ENCODE assay signal across 25 mouse cellular contexts in the genomic region with DNA sequence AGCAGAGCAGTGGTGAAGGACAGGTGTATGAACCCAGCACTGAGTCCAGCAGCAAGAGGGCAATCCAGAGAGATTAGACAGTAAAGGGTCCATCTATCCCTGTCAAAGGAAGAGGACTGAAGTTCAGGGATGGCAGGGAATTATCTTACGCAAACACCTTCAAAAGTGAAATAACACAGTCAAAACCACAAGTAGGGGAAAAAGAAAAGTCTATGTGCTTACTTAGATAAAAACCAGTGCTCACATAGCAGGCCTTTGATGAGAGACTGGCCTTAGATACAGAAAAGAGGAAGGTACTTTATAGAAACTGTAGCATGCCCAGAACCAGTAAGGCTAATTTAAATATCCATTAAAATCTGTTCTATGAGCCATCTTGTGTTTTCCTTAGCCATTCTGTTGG. TPM values are rescaled to one million over a fixed set of nuclear protein-coding genes. Genes with fewer than 3 reads are reported as not detected.
A peak's percentile ranks its signal among the peaks of the same experiment; 100 is the strongest.
DNase-seq lines count a peak whose midpoint lies in the region; ATAC-seq and TF ChIP-seq lines count a peak whose summit lies in the region.
"Had no signal": no experiment of that assay in that cellular context is flagged by ENCODE, and none has a peak within 500 bp of the region (broad histone marks: within the 10 kb centered on the region; RNA-seq: fewer than 3 reads in every experiment).

No protein-coding gene starts in this region.

- no peak for TF ChIP-seq CTCF in liver, embryonic 14.5 days (IDR thresholded peaks at IDR 0.05; ENCODE audit: low read depth)
- TF ChIP-seq CTCF in hindbrain, postnatal 0 days (IDR thresholded peaks at IDR 0.05; ENCODE audit: low read depth) = no peak

- no peak for DNase-seq in liver, embryonic 11.5 days (ENCODE audit: low spot score)
- DNase-seq in liver = no peak
- no peak for DNase-seq in liver, embryonic 14.5 days (ENCODE audit: low read depth in 3 of 3, low spot score in 3 of 3)
- no peak for DNase-seq in right cerebral cortex, postnatal 36 days (ENCODE audit: low spot score in 2 of 2)
- no peak for DNase-seq in hindbrain, postnatal 0 days (ENCODE audit: low spot score)
- no peak for DNase-seq in frontal cortex, postnatal 36 days (ENCODE audit: low spot score in 2 of 2)
- DNase-seq: adrenal gland, adult 8-10 months; cerebellum, adult 8-10 months; cerebellum, postnatal 25 days; heart, postnatal 4 days; kidney, adult 18-20 months; kidney, postnatal 36 days; lung, adult 2 months; lung, postnatal 10 days; thymus, postnatal 4 days had no signal

- WGBS in liver, embryonic 11.5 days = 68% methylated on average over 1 of the region's 1 CpGs
- 41% methylated on average over 1 of the region's 1 CpGs for WGBS in liver, embryonic 14.5 days (ENCODE audit: insufficient replicate concordance)
- WGBS in hindbrain, postnatal 0 days = 94% methylated on average over 1 of the region's 1 CpGs

- no peak; the same call in 1 of the 2 replicates for TF ChIP-seq EP300 in liver, embryonic 14.5 days (IDR thresholded peaks at IDR 0.05; ENCODE audit: low read depth)

- H3K4me3 ChIP-seq in liver, embryonic 11.5 days (ENCODE audit: low read depth, low read length) = no peak overlapping the region
- H3K4me3 ChIP-seq in liver, embryonic 14.5 days (ENCODE audit: insufficient read depth in 1 of 2, low read depth in 2 of 2, low read length in 2 of 2) = no peak overlapping the region
- H3K4me3 ChIP-seq in hindbrain, postnatal 0 days (ENCODE audit: low read length) = no peak overlapping the region
- H3K4me3 ChIP-seq: forebrain, embryonic 13.5 days; hindbrain, embryonic 13.5 days; layer of hippocampus, adult 2 months; midbrain, embryonic 13.5 days; neural tube, embryonic 13.5 days had no signal

- no peaks in the 10 kb centered on the region for H3K27me3 ChIP-seq in liver, embryonic 11.5 days (replicated peaks; ENCODE audit: control insufficient read depth, insufficient read depth, low read length)
- H3K27me3 ChIP-seq in liver, embryonic 14.5 days (ENCODE audit: control insufficient read depth, insufficient read depth, low read length) = no peaks in the 10 kb centered on the region
- H3K27me3 ChIP-seq in hindbrain, postnatal 0 days (ENCODE audit: insufficient read depth, low read length) = no peaks in the 10 kb centered on the region
- H3K27me3 ChIP-seq: hindbrain, embryonic 13.5 days; midbrain, embryonic 13.5 days; neural tube, embryonic 13.5 days had no signal

- no peaks in the 10 kb centered on the region for H3K36me3 ChIP-seq in liver, embryonic 11.5 days (ENCODE audit: control insufficient read depth, insufficient read depth, low read length)
- no peaks in the 10 kb centered on the region for H3K36me3 ChIP-seq in liver, embryonic 14.5 days (replicated peaks; ENCODE audit: control insufficient read depth, insufficient read depth, low read depth)
- no peaks in the 10 kb centered on the region for H3K36me3 ChIP-seq in hindbrain, postnatal 0 days (ENCODE audit: insufficient read depth, low read length)
- H3K36me3 ChIP-seq: hindbrain, embryonic 13.5 days; midbrain, embryonic 13.5 days; neural tube, embryonic 13.5 days had no signal

- 0 out of 2 replicates have a peak, but pooled peaks have one; percentile 16 for ATAC-seq in liver, embryonic 11.5 days (replicated peaks; ENCODE audit: low FRiP score)
- ATAC-seq in common myeloid progenitor, adult 5-6 weeks (replicated peaks; ENCODE audit: low read depth, poor library complexity, severe bottlenecking) = peak; percentile 62
- ATAC-seq in liver, embryonic 14.5 days (ENCODE audit: insufficient read depth) = 0 out of 2 replicates have a peak, but pooled peaks have one; percentile 13
- ATAC-seq in hindbrain, postnatal 0 days = no peak
- ATAC-seq: activated CD4-positive, CD25-positive, alpha-beta regulatory T cell, adult 4 months; CD4-positive, CD25-positive, alpha-beta regulatory T cell, adult 4 months; forebrain, embryonic 13.5 days; inflammation-experienced regulatory T-cells, adult 6 months; midbrain, embryonic 13.5 days had no signal

- no peaks in the 10 kb centered on the region for H3K9me3 ChIP-seq in liver, embryonic 11.5 days (ENCODE audit: control insufficient read depth, low read length)
- no peaks in the 10 kb centered on the region for H3K9me3 ChIP-seq in liver, embryonic 14.5 days (ENCODE audit: control insufficient read depth, low read length)
- no peaks in the 10 kb centered on the region for H3K9me3 ChIP-seq in hindbrain, postnatal 0 days (ENCODE audit: low read length)
- H3K9me3 ChIP-seq: forebrain, embryonic 13.5 days; hindbrain, embryonic 13.5 days; midbrain, embryonic 13.5 days had no signal

- H3K9ac ChIP-seq in liver, embryonic 11.5 days (ENCODE audit: low read depth, low read length) = no peak overlapping the region
- H3K9ac ChIP-seq in liver, embryonic 14.5 days (replicated peaks) = no peak overlapping the region
- H3K9ac ChIP-seq in hindbrain, postnatal 0 days (replicated peaks; ENCODE audit: low read length) = no peak overlapping the region
- H3K9ac ChIP-seq: forebrain, embryonic 13.5 days; hindbrain, embryonic 13.5 days; midbrain, embryonic 13.5 days; neural tube, embryonic 13.5 days had no signal

- 0 out of 2 replicates have a peak overlapping the region, but pooled peaks have one; percentile 13 for H3K4me2 ChIP-seq in liver, embryonic 11.5 days
- no peak overlapping the region for H3K4me2 ChIP-seq in liver, embryonic 14.5 days (ENCODE audit: low read depth)
- H3K4me2 ChIP-seq in hindbrain, postnatal 0 days (ENCODE audit: low read depth, low read length) = no peak overlapping the region
- H3K4me2 ChIP-seq: forebrain, embryonic 13.5 days; heart, embryonic 11.5 days; hindbrain, embryonic 13.5 days; midbrain, embryonic 13.5 days; neural tube, embryonic 13.5 days had no signal

- no peak overlapping the region for H3K27ac ChIP-seq in liver, embryonic 11.5 days (ENCODE audit: low read depth, low read length)
- H3K27ac ChIP-seq in liver, embryonic 14.5 days = no peak overlapping the region
- H3K27ac ChIP-seq in hindbrain, postnatal 0 days = no peak overlapping the region
- H3K27ac ChIP-seq: forebrain, embryonic 13.5 days; hindbrain, embryonic 13.5 days; layer of hippocampus, adult 2 months; midbrain, embryonic 13.5 days; neural tube, embryonic 13.5 days had no signal

- H3K4me1 ChIP-seq in liver, embryonic 11.5 days (replicated peaks; ENCODE audit: control insufficient read depth, insufficient read depth, low read length) = peaks cover 24% of the 10 kb centered on the region
- peaks cover 0 to 19% of the 10 kb centered on the region in 2 experiments; a peak in 2 of 4 replicates for H3K4me1 ChIP-seq in liver, embryonic 14.5 days (replicated peaks; ENCODE audit: control insufficient read depth in 2 of 2, insufficient read depth in 2 of 2, low read length in 1 of 2)
- H3K4me1 ChIP-seq in hindbrain, postnatal 0 days (ENCODE audit: insufficient read depth, low read length) = no peaks in the 10 kb centered on the region
- H3K4me1 ChIP-seq: forebrain, embryonic 13.5 days; hindbrain, embryonic 13.5 days; midbrain, embryonic 13.5 days had no signal

RNA-seq across cellular contexts. Expression of a gene that starts 40.4 kb away (rescaled TPM):
- polyA plus RNA-seq in liver, embryonic 11.5 days (2014; fragmentation: Nextera tagmentation; extraction: Ambion mirVana) = 15.1 and 15.3 TPM in 2 replicates
- total RNA-seq in common myeloid progenitor, adult 5-6 weeks (2017) = 23.3 and 38.6 TPM in 2 replicates
- 4.5 and 5.0 TPM in 2 replicates for polyA plus RNA-seq in liver, embryonic 14.5 days (2012; rRNA removed)
- 3.3 and 4.0 TPM in 2 replicates for polyA plus RNA-seq in liver, embryonic 14.5 days (2014; fragmentation: Nextera tagmentation; extraction: Ambion mirVana)
- total RNA-seq in hindbrain, postnatal 0 days (2014; rRNA removed) = 11.3 and 15.9 TPM in 2 replicates
- 7.8 and 7.9 TPM in 2 replicates for polyA plus RNA-seq in hindbrain, postnatal 0 days (2015; fragmentation: Nextera tagmentation; extraction: Ambion mirVana)
